Mouse (Mus musculus) heart, postnatal 0 days (tissue): ENCODE measurements around the gene Prdm13.

ENCODE experiments used
- CTCF ChIP-seq: IDR thresholded peaks from 2 replicates; pipeline ENCODE4 v1.5.1; 2016; ENCODE audit warnings: antibody characterized with exemption, control low read depth, low read depth
- EP300 ChIP-seq: IDR thresholded peaks from 2 replicates; pipeline ENCODE4 v1.6.1; 2016; ENCODE audit warnings: antibody characterized with exemption, low read depth

DNA sequence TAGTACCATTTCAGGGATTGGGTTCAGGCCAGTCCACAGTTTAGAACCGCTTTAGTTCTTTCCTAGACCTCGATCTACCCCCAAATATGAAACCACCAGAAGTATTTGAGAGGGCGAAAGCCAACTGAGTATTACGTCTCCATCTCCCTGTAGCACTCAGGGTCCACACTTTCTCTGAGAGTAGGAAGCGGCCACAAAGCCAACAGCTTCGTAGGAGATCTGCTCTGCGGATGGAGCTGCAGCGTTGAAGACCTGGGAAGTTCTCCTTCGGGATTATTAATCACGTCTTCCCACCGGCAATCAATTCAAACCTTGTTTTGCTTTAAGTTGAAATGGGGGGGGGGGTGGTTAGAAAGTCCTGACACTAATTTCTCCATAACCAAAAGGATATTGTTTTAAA is 653 bp upstream of the Prdm13 start:
- TF ChIP-seq CTCF = no peak
- no peak for TF ChIP-seq EP300
